Mouse (Mus musculus) liver, adult 2 months (tissue): ENCODE results near the gene CK137956.

Source experiments
- CTCF ChIP-seq: fragments of 200-500 bp; IDR thresholded peaks from 2 replicates; pipeline ENCODE4 v1.5.1; 2011; ENCODE audit warnings: low read depth, low read length, control low read depth
- POLR2A ChIP-seq: fragments of 200-500 bp; IDR thresholded peaks from 2 replicates; pipeline ENCODE4 v1.6.1; 2011; ENCODE audit warnings: low read length, control low read depth; ENCODE audit not compliant: insufficient read depth; ENCODE audit errors: extremely low read depth

DNA sequence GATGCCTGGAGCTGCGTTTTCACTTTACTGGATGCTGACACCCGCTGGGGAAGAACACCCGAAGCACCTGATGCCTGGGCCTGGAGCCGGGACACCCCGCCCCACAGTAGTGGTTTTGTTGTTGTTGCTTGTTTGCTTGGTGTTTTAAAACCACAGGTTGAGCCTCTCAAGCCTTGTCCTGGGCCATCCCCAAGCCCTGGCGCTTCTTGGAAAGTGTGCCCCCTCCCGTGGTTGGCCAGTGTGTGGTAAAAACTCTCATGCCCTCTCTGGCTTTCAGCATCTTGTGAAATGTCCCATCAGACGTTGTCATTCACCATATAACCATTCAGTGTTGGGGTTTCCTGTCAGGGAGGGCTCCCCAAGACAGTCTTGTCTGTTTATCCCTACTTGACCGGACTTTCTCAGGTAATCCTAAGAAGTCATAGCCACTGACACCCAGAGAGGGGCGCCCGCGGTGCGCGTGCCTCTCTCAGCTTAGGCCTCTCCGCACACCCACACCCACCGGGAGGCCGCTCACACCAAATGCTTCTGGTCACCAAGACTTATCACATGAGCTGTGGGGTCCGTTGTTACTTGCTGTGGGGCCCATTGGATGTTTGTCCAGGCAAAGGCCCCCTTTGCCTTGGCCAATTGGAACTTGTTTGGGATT is 18.7 kb upstream of the CK137956 start:
- TF ChIP-seq POLR2A = no peak
- no peak for TF ChIP-seq CTCF
